Mouse (Mus musculus): Measurements from ENCODE around the gene Pcdh15. TPM values are rescaled to one million over a fixed set of nuclear protein-coding genes. Genes with fewer than 3 reads are reported as not detected.

Pcdh15 gene
- polyA plus RNA-seq, 1 experiment from 2014 or later: 0.41 TPM

DNA sequence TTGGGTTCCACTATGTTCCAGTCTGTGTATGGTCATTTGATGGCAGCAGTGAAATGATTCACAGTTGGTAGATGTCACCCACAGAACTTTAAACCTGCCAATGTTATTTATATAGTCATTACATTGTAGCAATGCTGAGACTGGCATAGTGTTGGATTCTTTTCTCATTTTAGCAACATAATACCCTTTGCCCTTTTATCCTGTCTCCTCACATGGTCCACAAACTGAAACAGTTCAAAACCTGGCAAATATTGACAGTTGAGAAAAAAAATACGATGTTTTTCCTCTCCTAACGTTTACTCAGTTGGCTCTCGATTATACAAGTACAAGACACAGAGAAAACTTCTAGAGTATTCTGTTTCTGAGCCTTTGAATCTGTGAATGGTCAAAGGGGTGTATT is 38.8 kb downstream of the Pcdh15 start:
- no peak for ATAC-seq
- POLR2A ChIA-PET: no interaction called here
- in situ Hi-C loops (cut with MboI; ENCODE audit: low pct_unique_long_range_greater_than_20kb): no loop called here
- no peaks in the 10 kb centered on the region for H3K27me3 ChIP-seq
- DNase-seq (ENCODE audit: low read depth, low spot score): no peak
- TF ChIP-seq CTCF (IDR thresholded peaks at IDR 0.05): no peak
- CTCF ChIA-PET: no interaction called here

GRCm38 (mm10) chr10:73147543-73147942 is 48.4 kb downstream of the Pcdh15 start:
- peaks cover 5% of the 10 kb centered on the region for H3K27me3 ChIP-seq
- POLR2A ChIA-PET: no interaction called here
- no peak for TF ChIP-seq CTCF (IDR thresholded peaks at IDR 0.05)
- CTCF ChIA-PET: no interaction called here
- in situ Hi-C loops (cut with MboI; ENCODE audit: low pct_unique_long_range_greater_than_20kb): no loop called here
- DNase-seq (ENCODE audit: low read depth, low spot score) (no peak), ATAC-seq (no peak)

GRCm38 (mm10) chr10:73147978-73148377 is 48.8 kb downstream of the Pcdh15 start:
- no peak for TF ChIP-seq CTCF (IDR thresholded peaks at IDR 0.05)
- ChIA-PET CTCF (no interaction called here), POLR2A (no interaction called here)
- H3K27me3 ChIP-seq: peaks cover 5% of the 10 kb centered on the region
- ATAC-seq: no peak
- no peak for DNase-seq (ENCODE audit: low read depth, low spot score)
- in situ Hi-C loops (cut with MboI; ENCODE audit: low pct_unique_long_range_greater_than_20kb): no loop called here

DNA sequence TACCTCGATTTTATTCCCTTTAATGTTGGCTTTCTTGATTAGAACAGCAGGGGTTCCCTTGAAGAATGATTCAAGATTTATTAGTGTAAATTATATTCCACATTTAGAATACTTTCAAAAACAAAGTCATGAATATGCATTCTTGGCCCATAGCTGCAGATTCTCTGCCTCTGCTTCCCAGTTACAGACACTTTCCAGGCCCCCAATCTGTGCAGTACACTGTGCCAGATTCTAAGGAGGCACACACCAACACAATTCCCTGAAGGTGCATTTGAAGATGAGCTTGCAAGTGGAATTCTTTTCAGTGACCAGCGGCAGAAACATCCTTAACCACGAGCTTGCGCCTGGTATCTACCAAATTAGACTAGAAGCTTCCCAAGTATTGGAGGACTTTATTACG is 55.4 kb downstream of the Pcdh15 start:
- H3K27me3 ChIP-seq: no peaks in the 10 kb centered on the region
- no peak for ATAC-seq
- CTCF ChIA-PET: interaction anchor here (1.6 kb wide), 1 partner anchor 9 kb away, joined by 4 read pairs; no protein-coding TSS in a partner anchor
- in situ Hi-C loops (cut with MboI; ENCODE audit: low pct_unique_long_range_greater_than_20kb): no loop called here
- POLR2A ChIA-PET: no interaction called here
- no peak for TF ChIP-seq CTCF (IDR thresholded peaks at IDR 0.05)
- DNase-seq (ENCODE audit: low read depth, low spot score): no peak

DNA sequence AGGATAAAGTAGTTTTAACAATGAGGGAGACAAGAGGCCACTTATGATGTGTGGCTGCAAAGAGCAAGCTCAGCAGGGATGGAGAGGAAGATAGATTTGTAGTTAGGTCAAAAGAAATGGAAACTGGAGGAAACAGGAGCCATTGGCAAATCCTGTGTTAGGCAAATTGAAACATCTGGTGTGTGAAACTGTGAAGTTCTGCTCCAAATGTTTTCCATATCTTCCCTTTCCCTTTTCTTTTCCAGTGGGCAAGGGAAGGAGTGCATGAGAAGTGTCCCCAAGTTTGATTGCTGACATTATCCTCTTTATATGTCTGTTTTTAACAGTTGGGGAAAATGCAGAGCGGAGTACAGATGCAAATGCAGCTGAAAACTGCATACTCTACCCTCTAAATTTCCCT is 62.6 kb downstream of the Pcdh15 start:
- POLR2A ChIA-PET: no interaction called here
- H3K27me3 ChIP-seq: no peaks in the 10 kb centered on the region
- CTCF ChIA-PET: no interaction called here
- TF ChIP-seq CTCF (IDR thresholded peaks at IDR 0.05): no peak
- ATAC-seq (no peak), DNase-seq (ENCODE audit: low read depth, low spot score) (no peak)
- in situ Hi-C loops (cut with MboI; ENCODE audit: low pct_unique_long_range_greater_than_20kb): no loop called here

- ATAC-seq: no peak
- no peak for TF ChIP-seq CTCF (IDR thresholded peaks at IDR 0.05)
- in situ Hi-C loops (cut with MboI; ENCODE audit: low pct_unique_long_range_greater_than_20kb): no loop called here
- no peaks in the 10 kb centered on the region for H3K27me3 ChIP-seq
- CTCF ChIA-PET: no interaction called here
- no peak for DNase-seq (ENCODE audit: low read depth, low spot score)
- POLR2A ChIA-PET: no interaction called here
Observed at GRCm38 (mm10) chr10:73216001-73216400, 116.9 kb downstream of the Pcdh15 start.

GRCm38 (mm10) chr10:73242294-73242693 is 143.2 kb downstream of the Pcdh15 start:
- no peaks in the 10 kb centered on the region for H3K27me3 ChIP-seq
- ChIA-PET POLR2A (no interaction called here), CTCF (no interaction called here)
- no peak for DNase-seq (ENCODE audit: low read depth, low spot score)
- no peak for ATAC-seq
- in situ Hi-C loops (cut with MboI; ENCODE audit: low pct_unique_long_range_greater_than_20kb): no loop called here
- no peak for TF ChIP-seq CTCF (IDR thresholded peaks at IDR 0.05)

DNA sequence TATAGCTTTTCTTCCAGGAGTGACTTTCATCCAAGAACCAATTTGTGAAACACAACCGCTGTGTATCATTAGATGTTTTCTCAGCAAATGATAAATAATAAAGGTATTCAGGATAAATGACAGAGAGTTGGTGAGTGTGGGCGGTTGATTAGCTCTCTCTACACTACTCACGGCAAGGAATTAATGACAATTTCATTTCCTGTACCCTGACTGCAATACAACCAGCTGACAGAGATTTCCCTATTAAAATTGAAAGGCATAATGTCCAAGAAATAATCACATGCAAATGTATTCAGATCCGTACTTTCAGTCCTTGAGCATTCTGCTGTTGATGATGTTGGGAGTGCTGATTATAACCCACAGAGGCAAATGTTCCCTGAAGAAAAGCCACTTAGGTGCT is 181.3 kb downstream of the Pcdh15 start:
- ChIA-PET CTCF (no interaction called here), POLR2A (no interaction called here)
- H3K27me3 ChIP-seq: no peaks in the 10 kb centered on the region
- TF ChIP-seq CTCF (IDR thresholded peaks at IDR 0.05): no peak
- DNase-seq (ENCODE audit: low read depth, low spot score) (no peak), ATAC-seq (no peak)
- in situ Hi-C loops (cut with MboI; ENCODE audit: low pct_unique_long_range_greater_than_20kb): no loop called here

DNA sequence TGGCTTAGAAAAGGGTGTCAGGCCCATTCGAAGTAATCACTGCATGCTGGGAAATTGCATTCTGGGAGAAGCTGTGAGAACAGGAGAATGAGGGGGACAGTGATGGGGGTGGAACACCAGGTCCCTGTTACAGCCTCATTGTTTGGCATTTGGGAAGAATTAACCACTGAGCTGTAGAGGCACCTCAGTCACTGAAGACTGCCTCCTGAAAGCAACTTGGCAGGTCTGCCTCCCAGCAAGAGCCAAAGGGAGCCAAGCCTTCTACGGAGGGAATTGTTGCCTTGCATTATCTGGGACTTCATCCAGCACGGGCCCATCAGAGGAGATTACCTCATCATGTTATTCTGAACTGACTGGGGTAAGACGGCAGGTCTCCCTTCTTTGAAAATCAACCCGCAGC is 197.3 kb downstream of the Pcdh15 start:
- no peaks in the 10 kb centered on the region for H3K27me3 ChIP-seq
- ChIA-PET CTCF (interaction anchor here (0.6 kb wide), 1 partner anchor 178 kb away, joined by 3 read pairs; no protein-coding TSS in a partner anchor), POLR2A (no interaction called here)
- TF ChIP-seq CTCF (IDR thresholded peaks at IDR 0.05): no peak
- in situ Hi-C loops (cut with MboI; ENCODE audit: low pct_unique_long_range_greater_than_20kb): no loop called here
- ATAC-seq (no peak), DNase-seq (ENCODE audit: low read depth, low spot score) (no peak)

DNA sequence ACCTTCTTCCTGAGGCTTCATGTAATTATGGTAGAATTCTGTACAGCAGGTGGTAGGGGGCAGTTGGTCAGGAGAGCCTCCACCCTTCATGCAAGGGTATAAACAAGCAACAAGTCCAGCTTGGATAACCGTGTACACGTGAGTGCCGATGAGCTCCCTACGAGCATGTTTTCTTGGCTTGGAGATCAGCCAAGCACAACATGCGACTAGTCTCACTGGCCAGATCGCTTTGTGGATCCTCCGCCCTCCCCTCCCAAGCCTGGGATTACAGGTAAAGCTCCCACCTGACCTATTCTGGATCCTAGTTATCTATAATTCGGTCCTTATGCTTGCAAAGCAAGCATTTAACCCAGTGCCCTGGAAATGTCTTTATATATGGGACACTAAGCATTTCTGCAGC is 202.8 kb downstream of the Pcdh15 start:
- in situ Hi-C loops (cut with MboI; ENCODE audit: low pct_unique_long_range_greater_than_20kb): no loop called here
- POLR2A ChIA-PET: no interaction called here
- ATAC-seq: no peak
- no peak for TF ChIP-seq CTCF (IDR thresholded peaks at IDR 0.05)
- no peaks in the 10 kb centered on the region for H3K27me3 ChIP-seq
- no peak for DNase-seq (ENCODE audit: low read depth, low spot score)
- CTCF ChIA-PET: interaction anchor here (1.5 to 1.6 kb wide), 2 partner anchors 13 to 17 kb away, joined by 3 to 4 read pairs; no protein-coding TSS in a partner anchor

DNA sequence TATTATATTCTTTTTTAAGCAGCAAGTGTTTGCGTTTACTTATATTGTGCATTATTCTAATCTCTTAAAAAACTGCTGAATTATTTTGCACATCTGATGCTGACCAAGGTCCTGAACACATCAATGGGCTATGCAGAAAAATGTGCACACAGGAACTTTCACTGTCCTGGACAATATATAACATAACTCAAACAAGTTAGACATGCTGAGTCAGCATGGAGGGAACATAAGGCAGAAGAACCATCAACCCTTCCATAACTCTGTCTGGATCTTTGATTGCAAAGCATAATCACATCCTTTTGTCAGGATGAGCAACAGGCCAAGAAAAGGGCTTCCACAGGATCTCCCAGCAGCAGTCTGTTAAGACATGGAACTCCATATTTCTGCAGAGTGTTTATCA is 207.5 kb downstream of the Pcdh15 start:
- no peaks in the 10 kb centered on the region for H3K27me3 ChIP-seq
- in situ Hi-C loops (cut with MboI; ENCODE audit: low pct_unique_long_range_greater_than_20kb): no loop called here
- ChIA-PET CTCF (interaction anchor here (1.5 kb wide), 1 partner anchor 9 kb away, joined by 3 read pairs; no protein-coding TSS in a partner anchor), POLR2A (no interaction called here)
- DNase-seq (ENCODE audit: low read depth, low spot score) (no peak), ATAC-seq (no peak)
- TF ChIP-seq CTCF (IDR thresholded peaks at IDR 0.05): no peak

DNA sequence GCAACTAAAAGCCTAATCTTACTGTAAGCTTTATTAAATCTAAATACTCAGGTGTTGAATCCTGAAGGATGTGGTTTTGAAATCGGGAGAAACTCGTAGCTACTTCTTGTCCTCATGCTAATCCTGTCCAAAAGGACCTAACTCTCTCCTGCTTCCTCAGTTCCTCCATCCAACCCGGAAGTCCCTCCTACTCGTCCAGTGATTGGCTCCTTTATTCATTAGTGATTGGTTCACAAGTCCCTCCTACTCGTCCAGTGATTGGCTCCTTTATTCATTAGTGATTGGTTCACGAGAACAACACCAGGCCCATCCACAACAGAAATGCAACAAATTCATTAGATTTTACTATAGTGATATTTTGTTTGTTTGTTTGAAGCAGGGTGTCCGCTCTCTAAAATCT is 227.7 kb downstream of the Pcdh15 start:
- POLR2A ChIA-PET: no interaction called here
- TF ChIP-seq CTCF (IDR thresholded peaks at IDR 0.05): no peak
- no peak for ATAC-seq
- in situ Hi-C loops (cut with MboI; ENCODE audit: low pct_unique_long_range_greater_than_20kb): no loop called here
- no peaks in the 10 kb centered on the region for H3K27me3 ChIP-seq
- CTCF ChIA-PET: no interaction called here
- no peak for DNase-seq (ENCODE audit: low read depth, low spot score)
